Mouse (Mus musculus): ENCODE data around the gene A630010A05Rik. TPM values are rescaled to one million over a fixed set of nuclear protein-coding genes. Genes with fewer than 3 reads are reported as not detected.
"Not testable (repeated sequence)": the region's sequence is repeated elsewhere in the genome, so short reads cannot be mapped to it uniquely, and the experiment has no call there.

A630010A05Rik gene
- not detected in 2 replicates for polyA plus RNA-seq (2015; fragmentation: Nextera tagmentation; extraction: Ambion mirVana)

- H3K4me2 ChIP-seq, result no peak within 1 kb of the TSS
- ATAC-seq (ENCODE audit: insufficient read depth, low FRiP score, low read depth), result no peak
- no peaks in the 10 kb centered on the region for H3K36me3 ChIP-seq
- WGBS, result 59% methylated on average over 1 of the region's 1 CpGs
- no peak within 1 kb of the TSS for H3K27ac ChIP-seq
- no peaks in the 10 kb centered on the region for H3K27me3 ChIP-seq (replicated peaks)
- no peak within 1 kb of the TSS for H3K4me3 ChIP-seq (replicated peaks)
- no peaks in the 10 kb centered on the region for H3K9me3 ChIP-seq
- no peak within 1 kb of the TSS for H3K9ac ChIP-seq
- no peaks in the 10 kb centered on the region for H3K4me1 ChIP-seq
These were observed at the start of gene A630010A05Rik for GRCm38 (mm10) chr16:14562017-14562416. A630010A05Rik (plus strand) TSS chr16:14562317.

GRCm38 (mm10) chr16:14535766-14536165 lies 26.4 kb upstream of the A630010A05Rik start:
- H3K9ac ChIP-seq, result no peak overlapping the region
- no peaks in the 10 kb centered on the region for H3K9me3 ChIP-seq
- ATAC-seq (ENCODE audit: insufficient read depth, low FRiP score, low read depth), result no peak
- no peak overlapping the region for H3K27ac ChIP-seq
- H3K27me3 ChIP-seq (replicated peaks), result no peaks in the 10 kb centered on the region
- H3K36me3 ChIP-seq, result no peaks in the 10 kb centered on the region
- no peaks in the 10 kb centered on the region for H3K4me1 ChIP-seq
- no peak overlapping the region for H3K4me3 ChIP-seq (replicated peaks)
- H3K4me2 ChIP-seq, result no peak overlapping the region

- not testable (repeated sequence) for H3K36me3 ChIP-seq; H3K4me1 ChIP-seq; H3K9ac ChIP-seq; H3K27me3 ChIP-seq (replicated peaks); H3K4me3 ChIP-seq (replicated peaks); H3K27ac ChIP-seq; H3K9me3 ChIP-seq; ATAC-seq (ENCODE audit: insufficient read depth, low FRiP score, low read depth); H3K4me2 ChIP-seq
- 42% methylated on average over 1 of the region's 1 CpGs for WGBS
These were observed 4.9 kb upstream of the A630010A05Rik start for GRCm38 (mm10) chr16:14557191-14557590.

Other genes with a start within 250 kb of the A630010A05Rik start
- 149 and 157 TPM in 2 replicates for gene Fopnl, start 244.9 kb upstream of the A630010A05Rik start, polyA plus RNA-seq (2015; fragmentation: Nextera tagmentation; extraction: Ambion mirVana)
- gene Abcc1, start 200.8 kb upstream of the A630010A05Rik start, polyA plus RNA-seq (2015; fragmentation: Nextera tagmentation; extraction: Ambion mirVana), result 11.2 and 12.3 TPM in 2 replicates